Mouse (Mus musculus): ENCODE measurements around the gene Olfr235. TPM values are rescaled to one million over a fixed set of nuclear protein-coding genes. Genes with fewer than 3 reads are reported as not detected.
"Not testable (repeated sequence)": the region's sequence is repeated elsewhere in the genome, so short reads cannot be mapped to it uniquely, and the experiment has no call there.

The Olfr235 gene
- not detected in 2 replicates for polyA plus RNA-seq (2016; fragmentation: Nextera tagmentation; extraction: Ambion mirVana)

DNA sequence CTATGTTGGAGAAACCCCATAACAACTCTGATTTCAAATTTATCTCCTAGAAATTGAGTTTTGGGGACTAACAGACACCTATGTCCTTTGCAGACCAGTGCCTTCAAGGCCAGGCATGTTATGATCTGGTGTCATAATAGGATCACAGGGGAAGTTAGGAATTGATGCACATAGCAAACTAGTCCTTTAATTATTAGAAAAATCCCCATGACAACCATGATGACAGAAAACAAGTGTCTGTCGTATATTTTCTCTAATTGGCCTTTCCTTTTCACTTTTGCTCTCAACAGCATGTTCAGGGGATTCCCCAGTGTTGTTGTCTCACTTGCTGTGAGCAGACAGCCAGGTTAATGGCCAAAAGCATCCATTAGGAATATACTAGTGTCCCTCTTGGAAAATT is at the start of gene Olfr235:
Olfr235 (plus strand) TSS at position 301 of the 400 bp plus-strand sequence.
- H3K4me3 ChIP-seq = no peak within 1 kb of the TSS
- WGBS = 73% methylated on average over 1 of the region's 1 CpGs
- no peak within 1 kb of the TSS for H3K27ac ChIP-seq (replicated peaks)
- no peaks in the 10 kb centered on the region for H3K4me1 ChIP-seq
- no peak for DNase-seq (ENCODE audit: low spot score)
- H3K36me3 ChIP-seq = no peaks in the 10 kb centered on the region
- H3K9me3 ChIP-seq (replicated peaks) = no peaks in the 10 kb centered on the region
- H3K27me3 ChIP-seq (ENCODE audit: low read depth, poor library complexity, severe bottlenecking) = no peaks in the 10 kb centered on the region

DNA sequence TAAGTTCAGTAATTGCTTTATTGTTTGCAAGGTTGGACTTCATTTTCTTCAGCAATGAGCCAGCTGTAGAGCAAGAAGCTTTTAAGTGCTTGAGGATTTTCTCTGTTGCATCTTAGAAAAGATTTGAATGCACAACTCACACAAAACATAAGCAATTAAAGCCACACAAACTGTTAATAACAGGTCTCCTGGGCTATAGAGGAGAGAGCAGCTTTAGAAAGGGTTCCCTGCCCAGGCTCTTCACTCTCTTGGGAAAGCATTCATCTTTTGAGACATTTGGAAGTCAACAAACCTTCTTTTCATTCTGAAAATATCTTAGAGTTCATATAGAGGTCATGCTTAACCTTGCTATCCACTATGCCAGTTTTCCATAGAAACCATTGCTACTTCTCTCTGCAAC is 28.3 kb upstream of the Olfr235 start, which contains the start of gene Olfr1432:
Olfr1432 (minus strand) TSS at position 101 of the 400 bp plus-strand sequence.
- not testable (repeated sequence) for H3K9me3 ChIP-seq (replicated peaks); H3K4me3 ChIP-seq; H3K36me3 ChIP-seq; H3K27me3 ChIP-seq (ENCODE audit: low read depth, poor library complexity, severe bottlenecking); H3K27ac ChIP-seq (replicated peaks); DNase-seq (ENCODE audit: low spot score); H3K4me1 ChIP-seq

DNA sequence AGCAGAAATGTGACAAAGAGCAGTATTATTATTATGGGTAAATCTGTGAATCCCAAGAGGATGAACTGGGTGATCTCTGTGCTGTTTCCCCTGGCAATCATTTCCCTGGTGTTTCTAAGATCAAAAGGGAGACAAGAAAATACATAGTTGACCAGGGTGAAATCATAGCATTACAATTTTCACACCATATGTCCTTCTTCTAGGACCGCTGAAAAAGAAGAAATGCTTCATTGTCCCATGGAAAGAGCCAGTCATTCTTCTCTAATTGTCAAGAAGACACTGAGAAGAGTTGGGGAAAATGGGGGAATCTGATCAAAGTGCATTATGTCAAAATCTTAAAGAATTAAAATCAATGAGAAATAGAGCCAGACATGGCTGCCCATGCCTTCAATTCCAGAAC is 19.3 kb upstream of the Olfr235 start, which contains the start of gene Olfr262:
Olfr262 (minus strand) TSS at position 101 of the 400 bp plus-strand sequence.
- 95% methylated on average over 1 of the region's 1 CpGs for WGBS
- Histone ChIP-seq H3K4me1 (no peaks in the 10 kb centered on the region), H3K27me3 (ENCODE audit: low read depth, poor library complexity, severe bottlenecking) (no peaks in the 10 kb centered on the region), H3K9me3 (replicated peaks) (no peaks in the 10 kb centered on the region), H3K27ac (replicated peaks) (no peak within 1 kb of the TSS), H3K36me3 (no peaks in the 10 kb centered on the region), H3K4me3 (no peak within 1 kb of the TSS)
- DNase-seq (ENCODE audit: low spot score) = no peak

DNA sequence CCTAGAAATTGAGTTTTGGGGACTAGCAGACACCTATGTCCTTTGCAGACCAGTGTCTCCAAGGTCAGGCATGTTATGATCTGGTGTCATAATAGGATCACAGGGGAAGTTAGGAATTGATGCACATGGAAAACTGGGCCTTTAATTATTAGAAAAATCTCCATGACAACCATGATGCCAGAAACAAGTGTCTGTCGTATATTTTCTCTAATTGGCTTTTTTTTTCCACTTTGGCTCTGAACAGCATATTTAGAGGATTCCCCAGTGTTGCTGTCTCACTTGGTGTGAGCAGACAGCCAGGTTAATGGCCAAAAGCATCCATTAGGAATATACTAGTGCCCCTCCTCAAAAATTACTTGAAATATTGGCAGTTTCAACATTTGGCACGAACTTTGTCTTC is 18.7 kb downstream of the Olfr235 start, which contains the start of gene Olfr1434:
Olfr1434 (plus strand) TSS at position 301 of the 400 bp plus-strand sequence.
- no peak within 1 kb of the TSS for H3K4me3 ChIP-seq
- no peak within 1 kb of the TSS for H3K27ac ChIP-seq (replicated peaks)
- no peaks in the 10 kb centered on the region for H3K36me3 ChIP-seq
- no peaks in the 10 kb centered on the region for H3K4me1 ChIP-seq
- DNase-seq (ENCODE audit: low spot score) = no peak
- no peaks in the 10 kb centered on the region for H3K9me3 ChIP-seq (replicated peaks)
- H3K27me3 ChIP-seq (ENCODE audit: low read depth, poor library complexity, severe bottlenecking) = no peaks in the 10 kb centered on the region
- 78% methylated on average over 2 of the region's 2 CpGs for WGBS

DNA sequence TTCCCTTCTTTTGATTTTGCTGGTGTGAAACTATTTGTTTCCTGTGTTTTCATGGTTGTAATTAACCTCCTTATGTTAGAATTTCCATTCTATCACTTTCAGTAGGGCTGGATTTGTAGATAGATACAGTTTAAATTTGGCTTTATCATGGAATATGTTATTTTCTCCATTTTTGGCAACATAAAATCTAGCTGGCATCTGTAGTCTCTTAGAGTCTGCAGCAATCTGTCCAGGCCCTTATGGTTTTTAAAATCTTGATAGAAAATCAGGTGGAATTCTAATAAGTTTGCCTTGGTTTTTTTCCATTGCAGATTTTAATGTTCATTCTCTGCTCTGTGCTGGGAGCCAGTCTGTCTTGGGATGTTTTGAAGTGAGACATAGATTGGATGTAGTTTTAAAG is 32.1 kb downstream of the Olfr235 start:
- H3K27me3 ChIP-seq (ENCODE audit: low read depth, poor library complexity, severe bottlenecking) = no peaks in the 10 kb centered on the region
- H3K27ac ChIP-seq (replicated peaks) = no peak overlapping the region
- H3K4me1 ChIP-seq = no peaks in the 10 kb centered on the region
- no peak for DNase-seq (ENCODE audit: low spot score)
- H3K4me3 ChIP-seq = no peak overlapping the region
- no peaks in the 10 kb centered on the region for H3K9me3 ChIP-seq (replicated peaks)
- no peaks in the 10 kb centered on the region for H3K36me3 ChIP-seq

DNA sequence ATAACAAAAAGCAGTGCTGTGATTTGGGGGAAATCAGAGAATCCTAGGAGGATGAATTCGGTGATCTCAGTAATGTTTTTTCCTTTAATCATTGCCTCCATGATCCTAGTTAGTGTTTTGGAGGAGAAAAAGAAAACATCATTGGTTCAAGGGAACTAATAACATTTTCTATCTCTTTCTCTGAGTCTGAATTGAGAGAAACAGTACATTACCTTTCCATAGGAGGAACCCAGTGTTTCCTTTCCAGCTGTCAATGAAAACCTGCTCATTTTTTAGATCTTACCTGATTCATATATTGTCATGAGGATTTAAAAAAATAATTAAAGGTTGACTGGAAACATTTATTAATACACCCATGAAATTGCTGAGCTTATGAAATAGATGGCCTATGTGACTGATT is 38.2 kb downstream of the Olfr235 start, which contains the start of gene Olfr1436:
Olfr1436 (minus strand) TSS at position 101 of the 400 bp plus-strand sequence.
- WGBS = 66% methylated on average over 1 of the region's 1 CpGs
- not testable (repeated sequence) for H3K27me3 ChIP-seq (ENCODE audit: low read depth, poor library complexity, severe bottlenecking); H3K27ac ChIP-seq (replicated peaks); DNase-seq (ENCODE audit: low spot score); H3K36me3 ChIP-seq; H3K4me1 ChIP-seq; H3K4me3 ChIP-seq; H3K9me3 ChIP-seq (replicated peaks)

Other genes starting within 250 kb of the Olfr235 start
- 0.02 TPM in 1 of 2 replicates, not detected in the other for gene Olfr1423, start 219.7 kb upstream of the Olfr235 start, polyA plus RNA-seq (2016; fragmentation: Nextera tagmentation; extraction: Ambion mirVana)
- gene Olfr1424, start 198.3 kb upstream of the Olfr235 start, polyA plus RNA-seq (2016; fragmentation: Nextera tagmentation; extraction: Ambion mirVana) = not detected in 2 replicates
- not detected in 2 replicates for gene Olfr1425, start 183.3 kb upstream of the Olfr235 start, polyA plus RNA-seq (2016; fragmentation: Nextera tagmentation; extraction: Ambion mirVana)
- not detected in 2 replicates for gene Olfr1426, start 169.0 kb upstream of the Olfr235 start, polyA plus RNA-seq (2016; fragmentation: Nextera tagmentation; extraction: Ambion mirVana)
- not detected in 2 replicates for gene Olfr1427, start 157.7 kb upstream of the Olfr235 start, polyA plus RNA-seq (2016; fragmentation: Nextera tagmentation; extraction: Ambion mirVana)
- gene Olfr1428, start 145.1 kb upstream of the Olfr235 start, polyA plus RNA-seq (2016; fragmentation: Nextera tagmentation; extraction: Ambion mirVana) = not detected in 2 replicates
- not detected in 2 replicates for gene Olfr76, start 137.8 kb upstream of the Olfr235 start, polyA plus RNA-seq (2016; fragmentation: Nextera tagmentation; extraction: Ambion mirVana)
- not detected in 2 replicates for gene Olfr1555-ps1, start 90.9 kb upstream of the Olfr235 start, polyA plus RNA-seq (2016; fragmentation: Nextera tagmentation; extraction: Ambion mirVana)
- gene Olfr1431, start 60.4 kb upstream of the Olfr235 start, polyA plus RNA-seq (2016; fragmentation: Nextera tagmentation; extraction: Ambion mirVana) = not detected in 2 replicates
- not detected in 2 replicates for gene Olfr1432, start 28.4 kb upstream of the Olfr235 start, polyA plus RNA-seq (2016; fragmentation: Nextera tagmentation; extraction: Ambion mirVana)
- gene Olfr262, start 19.4 kb upstream of the Olfr235 start, polyA plus RNA-seq (2016; fragmentation: Nextera tagmentation; extraction: Ambion mirVana) = not detected in 2 replicates
- not detected in 2 replicates for gene Olfr1434, start 18.8 kb downstream of the Olfr235 start, polyA plus RNA-seq (2016; fragmentation: Nextera tagmentation; extraction: Ambion mirVana)
- not detected in 2 replicates for gene Olfr1436, start 38.1 kb downstream of the Olfr235 start, polyA plus RNA-seq (2016; fragmentation: Nextera tagmentation; extraction: Ambion mirVana)
- not detected in 2 replicates for gene Olfr1437, start 64.1 kb downstream of the Olfr235 start, polyA plus RNA-seq (2016; fragmentation: Nextera tagmentation; extraction: Ambion mirVana)
- not detected in 2 replicates for gene Olfr1438-ps1, start 74.9 kb downstream of the Olfr235 start, polyA plus RNA-seq (2016; fragmentation: Nextera tagmentation; extraction: Ambion mirVana)
- not detected in 2 replicates for gene Olfr1440, start 126.2 kb downstream of the Olfr235 start, polyA plus RNA-seq (2016; fragmentation: Nextera tagmentation; extraction: Ambion mirVana)
- gene Olfr1441, start 156.4 kb downstream of the Olfr235 start, polyA plus RNA-seq (2016; fragmentation: Nextera tagmentation; extraction: Ambion mirVana) = not detected in 2 replicates
- gene Pfpl, start 166.9 kb downstream of the Olfr235 start, polyA plus RNA-seq (2016; fragmentation: Nextera tagmentation; extraction: Ambion mirVana) = not detected in 2 replicates
- gene Mpeg1, start 199.7 kb downstream of the Olfr235 start, polyA plus RNA-seq (2016; fragmentation: Nextera tagmentation; extraction: Ambion mirVana) = 0.19 and 0.40 TPM in 2 replicates
- gene Dtx4, start 240.4 kb downstream of the Olfr235 start, polyA plus RNA-seq (2016; fragmentation: Nextera tagmentation; extraction: Ambion mirVana) = 54.9 and 59.2 TPM in 2 replicates

Data from midbrain, embryonic 10.5 days (tissue).